Mouse (Mus musculus) CH12F3 (cell line): ENCODE results near the gene Pacs2.

Experiments
- in situ Hi-C: fragments of 300-500 bp; cut with MboI; formaldehyde crosslinking; loops from 2 replicates; pipeline ENCODE4 v1.14.3; 2020; ENCODE audit warnings: low sequenced_read_pairs

Pacs2 gene

DNA sequence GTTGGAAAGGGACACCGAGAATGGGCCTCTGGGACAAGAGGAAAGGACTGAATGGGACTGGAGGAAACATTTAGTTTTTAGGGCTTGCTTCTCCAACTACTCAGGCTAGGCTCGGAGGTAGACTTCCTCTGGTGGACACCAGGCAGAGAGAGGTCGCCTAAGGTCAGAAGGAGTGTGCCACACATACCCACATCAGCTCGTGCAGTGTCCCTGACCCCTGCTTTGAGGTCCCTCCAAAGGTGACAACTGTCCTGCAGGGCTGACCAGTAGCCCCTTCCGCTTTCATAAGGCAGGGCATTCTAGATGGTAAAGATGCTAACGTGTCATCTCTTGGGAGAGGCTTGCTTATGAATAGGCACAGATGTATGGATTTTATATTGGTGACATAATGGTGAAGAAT, 61.2 kb downstream of the Pacs2 start:
- in situ Hi-C loops, result no loop called here

DNA sequence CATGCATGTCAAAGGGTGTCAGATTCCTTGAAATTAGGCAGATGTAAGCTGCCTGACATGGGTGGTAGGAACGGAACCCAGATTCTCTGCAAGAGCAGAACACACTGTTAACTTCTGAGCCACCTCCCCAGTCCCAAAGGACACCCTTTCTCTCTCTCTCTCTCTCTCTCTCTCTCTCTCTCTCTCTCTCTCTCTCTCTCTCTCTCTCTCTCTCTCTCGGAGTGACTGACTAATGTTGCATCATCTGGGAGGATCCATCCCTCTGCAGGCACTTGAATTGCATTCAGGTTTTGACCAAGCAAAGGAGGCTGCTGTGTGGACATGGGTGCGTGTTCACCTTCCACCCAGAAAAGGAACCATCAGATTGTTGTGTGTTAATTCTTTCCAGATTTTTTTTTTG, 73.0 kb downstream of the Pacs2 start:
- in situ Hi-C loops, result no loop called here

DNA sequence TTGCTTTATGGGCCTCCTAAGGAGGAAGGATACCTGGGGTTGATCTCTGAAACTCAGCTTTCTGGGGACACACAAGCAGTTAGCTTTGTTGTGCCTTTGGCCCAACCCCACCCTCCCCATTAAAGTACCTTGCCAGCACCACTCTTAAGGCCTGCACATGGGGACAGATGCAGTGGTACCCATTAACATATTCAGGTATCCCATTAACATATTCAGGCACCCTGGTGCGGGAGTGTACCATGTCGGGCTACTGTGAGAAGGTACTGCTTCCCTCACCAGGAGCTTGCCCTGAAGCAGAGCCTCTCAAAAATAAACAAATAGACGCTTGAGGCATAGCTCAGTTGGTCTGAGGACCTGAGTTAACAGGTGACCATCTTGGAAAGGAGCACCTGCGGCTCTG, 73.7 kb downstream of the Pacs2 start:
- in situ Hi-C loops, result no loop called here

DNA sequence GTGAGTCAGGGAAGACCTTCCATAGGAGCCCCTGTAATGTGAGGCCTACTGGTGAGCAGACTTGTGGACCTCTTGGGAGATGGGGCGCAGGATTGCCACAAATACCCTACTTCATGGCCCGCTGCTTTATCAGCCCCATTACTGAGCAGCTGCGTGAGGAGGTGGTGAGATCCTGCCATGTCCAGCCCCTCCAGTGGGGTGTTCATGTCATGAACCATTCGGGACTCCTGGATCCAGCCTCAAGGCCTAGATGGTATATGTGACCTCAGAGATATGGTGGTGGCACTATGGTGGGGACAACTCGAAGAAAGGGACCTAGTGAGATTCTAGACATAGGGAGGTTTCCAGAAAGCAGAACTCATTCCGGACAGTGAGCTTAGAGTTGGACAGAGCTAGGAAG, 74.8 kb downstream of the Pacs2 start:
- in situ Hi-C loops, result no loop called here

DNA sequence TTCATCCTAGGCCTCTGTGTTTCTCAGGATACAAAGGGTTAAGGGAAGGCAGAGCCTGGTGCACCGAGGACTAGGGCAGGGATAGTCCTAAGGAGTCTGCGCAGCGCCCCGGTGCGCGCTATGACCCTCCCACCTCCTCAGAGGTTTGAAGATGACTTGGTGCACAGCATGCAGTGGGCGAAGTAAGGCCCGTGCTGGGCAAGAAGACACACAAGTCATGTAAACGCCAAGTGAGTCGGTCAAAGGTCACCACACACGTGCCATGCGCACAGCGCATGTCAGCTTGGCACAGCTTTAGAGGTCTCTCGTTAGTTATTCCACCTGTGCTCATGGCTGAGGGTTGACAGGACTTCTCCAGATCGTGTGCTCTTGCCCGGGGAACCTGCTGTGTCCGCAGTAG, 75.7 kb downstream of the Pacs2 start:
- in situ Hi-C loops, result no loop called here

DNA sequence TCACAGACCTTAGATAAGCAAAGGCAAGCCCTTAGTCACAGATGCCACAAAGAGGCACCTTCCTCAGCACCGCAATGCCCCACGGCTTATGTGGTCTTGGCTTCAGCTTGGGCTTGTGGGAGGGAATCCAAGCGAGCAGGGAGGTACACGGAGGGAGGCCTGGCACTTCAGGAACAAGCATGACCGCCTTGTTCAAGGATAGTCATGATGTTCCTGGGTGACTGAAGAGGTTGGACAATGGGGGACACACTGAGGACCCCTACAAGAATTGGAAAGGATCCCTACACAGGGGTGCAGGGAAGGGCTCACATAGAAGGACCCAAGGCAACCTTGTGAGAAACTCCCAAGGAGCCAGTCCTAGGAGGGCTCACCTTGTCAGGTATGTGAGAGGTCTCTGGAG, 82.7 kb downstream of the Pacs2 start:
- in situ Hi-C loops, result no loop called here

DNA sequence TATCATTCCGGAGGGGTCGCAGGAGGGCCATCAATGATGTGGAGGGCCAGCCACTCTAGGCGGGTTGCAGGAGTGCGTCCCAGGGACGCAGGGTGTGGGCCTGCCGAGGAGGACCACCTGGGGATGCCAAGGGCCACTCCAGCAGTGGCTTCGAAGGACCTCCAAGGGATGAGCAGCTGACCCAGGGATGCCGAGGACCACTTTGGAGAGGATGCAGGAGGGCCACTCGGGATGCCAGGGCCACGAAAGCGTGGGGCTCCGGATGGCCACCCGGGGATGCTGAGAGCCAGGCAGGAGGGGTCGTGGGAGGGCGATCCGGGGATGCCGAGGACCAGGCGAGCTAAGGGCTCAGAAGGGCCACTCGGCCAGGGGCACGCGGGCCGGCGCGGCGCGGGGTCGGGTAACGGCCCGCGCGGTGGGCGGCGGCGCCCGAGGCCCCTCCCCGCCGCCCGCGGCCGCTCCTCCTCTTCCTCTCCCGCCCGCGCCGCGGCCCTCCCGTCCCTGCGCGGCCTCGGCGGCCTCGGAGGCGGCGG, 83.5 kb downstream of the Pacs2 start, which contains the start of gene Mta1:
Mta1 (plus strand) TSS at position 530 of the 533 bp plus-strand sequence.
- in situ Hi-C loops, result no loop called here

DNA sequence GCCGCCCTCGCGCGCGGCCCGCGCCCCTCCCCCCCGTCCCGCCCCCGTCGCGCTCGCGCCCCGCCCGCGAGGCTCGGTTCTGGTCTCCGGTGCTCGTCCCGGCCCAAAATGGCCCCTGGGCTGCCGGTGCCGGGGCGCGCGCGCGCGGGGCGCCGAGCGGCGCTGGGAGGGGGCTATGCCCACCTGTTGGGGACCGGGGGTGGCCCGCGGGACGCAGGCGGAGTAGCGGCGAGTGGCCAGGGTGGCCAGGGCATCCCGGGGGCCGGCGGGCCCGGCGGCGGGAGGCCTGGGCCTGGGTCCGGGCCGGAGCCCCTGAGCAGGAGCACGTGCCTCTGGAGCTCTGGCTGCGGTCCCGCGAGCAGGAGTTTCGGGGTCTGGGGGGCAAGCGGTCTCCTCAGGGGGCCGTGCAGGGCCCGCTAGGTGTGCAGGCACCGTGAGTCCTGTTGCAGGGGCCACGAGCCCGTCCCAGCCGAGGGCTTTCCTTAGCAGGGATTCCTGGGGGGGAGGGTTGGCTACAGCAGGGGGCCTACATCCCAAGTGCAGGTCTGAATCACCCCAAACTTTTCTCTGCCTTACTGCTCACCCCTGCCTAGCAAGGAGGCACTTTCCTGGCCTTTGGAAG, 84.3 kb downstream of the Pacs2 start:
- in situ Hi-C loops, result no loop called here

DNA sequence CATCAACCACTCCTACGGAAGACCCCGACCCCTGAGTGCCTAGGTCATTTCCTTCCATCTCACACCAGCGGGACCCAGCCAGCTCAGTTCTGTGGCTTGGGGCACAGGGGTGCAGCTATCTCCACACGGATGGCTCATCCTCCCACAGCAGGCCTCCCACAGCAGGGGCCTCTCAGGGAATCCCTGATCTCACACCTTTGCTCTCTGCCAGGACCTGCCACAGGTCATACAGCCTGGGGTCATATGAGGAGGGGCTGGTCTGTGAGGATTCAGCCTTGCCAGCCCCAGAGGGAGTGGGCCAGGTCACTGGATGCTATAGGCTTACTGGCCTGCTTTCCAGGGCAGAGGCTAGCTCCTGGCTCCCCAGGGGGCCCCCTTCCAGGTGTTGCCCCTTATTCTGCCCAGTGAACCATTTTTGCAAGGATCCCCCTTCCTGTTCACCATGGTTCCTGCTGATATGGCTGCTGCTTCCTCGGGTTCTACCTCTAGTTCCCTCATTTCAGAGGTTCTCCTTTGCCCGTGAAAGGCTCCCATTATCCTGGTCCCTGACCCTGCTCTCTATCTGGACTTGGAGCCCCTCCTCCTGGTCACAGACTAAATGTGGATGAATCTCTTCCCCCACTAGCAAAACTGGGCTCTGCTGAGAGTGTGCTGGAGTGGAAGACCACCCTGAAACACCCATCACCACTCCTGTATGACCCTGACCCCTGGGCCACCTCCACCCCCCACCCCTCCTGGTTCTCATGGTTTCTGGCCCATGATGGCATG, 85.3 kb downstream of the Pacs2 start:
- in situ Hi-C loops, result loop anchor here (10.0 kb wide), 1 partner anchor 95 kb away; the partner anchor contains the start of gene Brf1

DNA sequence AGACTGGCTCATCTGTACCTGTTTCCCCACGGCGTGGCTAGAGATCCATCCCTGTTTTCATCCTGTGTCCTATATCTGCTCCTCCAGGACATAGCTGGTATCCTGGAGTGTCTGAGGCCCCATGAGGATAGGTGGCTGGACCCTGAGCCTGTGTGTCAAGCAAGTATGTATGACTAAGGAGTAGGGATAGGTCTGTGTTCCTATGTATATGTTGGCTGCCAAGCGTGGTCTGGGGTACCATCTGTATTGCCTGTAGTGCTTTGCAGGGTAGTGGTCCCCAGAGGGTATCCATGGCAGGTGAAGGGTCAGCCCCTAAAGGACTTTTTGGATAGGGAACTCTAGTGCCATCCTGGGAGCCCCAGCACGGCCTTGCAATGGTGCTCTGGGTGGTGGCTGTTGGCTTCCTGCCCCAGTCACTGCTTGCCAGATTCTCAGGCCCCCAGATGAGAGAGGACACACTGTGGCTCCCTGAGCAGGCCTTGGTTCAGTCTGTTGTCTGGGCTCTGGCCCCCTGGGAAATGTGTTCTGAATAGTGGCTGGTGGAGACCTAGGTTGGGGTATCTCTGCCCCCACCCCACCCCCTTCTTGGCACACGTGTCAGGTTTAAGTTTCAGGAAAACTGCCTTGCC, 86.3 kb downstream of the Pacs2 start:
- in situ Hi-C loops, result loop anchor here (10.0 kb wide), 1 partner anchor 96 kb away; the partner anchor contains the start of gene Brf1

DNA sequence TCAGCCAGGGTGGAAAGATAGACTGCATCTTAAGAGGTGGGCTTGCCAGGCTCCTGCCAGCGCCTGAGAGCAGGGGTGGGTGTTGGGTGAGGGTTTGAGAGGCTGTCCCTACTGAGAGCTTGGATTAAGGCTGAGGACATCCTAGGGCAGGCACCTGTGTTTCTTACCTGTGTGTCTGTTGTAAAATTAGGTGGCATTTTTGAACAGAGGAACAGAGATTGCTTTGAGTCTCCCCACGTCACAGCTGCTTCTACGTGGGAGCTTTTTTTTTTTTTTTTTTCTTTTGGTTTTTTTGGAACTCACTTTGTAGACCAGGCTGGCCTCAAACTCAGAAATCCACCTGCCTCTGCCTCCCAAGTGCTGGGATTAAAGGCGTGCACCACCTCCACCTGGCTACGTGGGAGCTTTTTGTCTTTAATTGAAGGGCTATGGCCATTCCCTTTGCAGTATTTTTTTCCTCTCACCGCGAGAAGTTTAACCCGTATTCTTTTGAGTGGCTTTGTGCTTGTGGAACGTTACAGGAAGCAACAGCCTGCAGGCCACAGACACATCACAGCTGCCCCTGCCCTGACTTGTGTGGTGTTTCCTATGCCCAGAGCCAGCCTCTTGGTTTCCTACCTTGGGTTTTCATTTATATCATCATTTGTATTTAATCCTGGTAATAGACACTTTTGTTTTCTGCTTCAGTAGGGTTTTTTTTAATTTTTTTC, 87.1 kb downstream of the Pacs2 start:
- in situ Hi-C loops, result loop anchor here (10.0 kb wide), 1 partner anchor 97 kb away; the partner anchor contains the start of gene Brf1

DNA sequence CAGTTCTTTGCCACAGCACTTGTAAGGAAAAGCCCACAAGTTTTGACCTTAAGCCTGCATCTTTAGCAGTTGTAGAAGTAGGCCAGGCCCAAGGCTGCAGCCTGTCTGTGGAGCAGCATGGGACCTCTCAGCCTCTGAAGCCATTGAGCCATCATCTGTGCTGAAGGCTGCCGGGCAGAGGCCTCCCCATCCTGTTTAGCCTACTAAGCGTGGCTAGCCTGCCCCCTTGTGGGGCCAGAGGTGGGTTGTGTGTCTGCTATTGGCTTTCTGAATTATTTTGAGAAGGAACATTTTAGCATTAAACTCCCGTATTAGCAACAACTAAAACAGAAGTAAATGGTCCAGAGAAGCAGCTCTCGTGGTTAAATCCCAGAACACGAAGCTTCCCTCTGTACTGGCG, 88.2 kb downstream of the Pacs2 start:
- in situ Hi-C loops, result loop anchor here (10.0 kb wide), 1 partner anchor 98 kb away; the partner anchor contains the start of gene Brf1

DNA sequence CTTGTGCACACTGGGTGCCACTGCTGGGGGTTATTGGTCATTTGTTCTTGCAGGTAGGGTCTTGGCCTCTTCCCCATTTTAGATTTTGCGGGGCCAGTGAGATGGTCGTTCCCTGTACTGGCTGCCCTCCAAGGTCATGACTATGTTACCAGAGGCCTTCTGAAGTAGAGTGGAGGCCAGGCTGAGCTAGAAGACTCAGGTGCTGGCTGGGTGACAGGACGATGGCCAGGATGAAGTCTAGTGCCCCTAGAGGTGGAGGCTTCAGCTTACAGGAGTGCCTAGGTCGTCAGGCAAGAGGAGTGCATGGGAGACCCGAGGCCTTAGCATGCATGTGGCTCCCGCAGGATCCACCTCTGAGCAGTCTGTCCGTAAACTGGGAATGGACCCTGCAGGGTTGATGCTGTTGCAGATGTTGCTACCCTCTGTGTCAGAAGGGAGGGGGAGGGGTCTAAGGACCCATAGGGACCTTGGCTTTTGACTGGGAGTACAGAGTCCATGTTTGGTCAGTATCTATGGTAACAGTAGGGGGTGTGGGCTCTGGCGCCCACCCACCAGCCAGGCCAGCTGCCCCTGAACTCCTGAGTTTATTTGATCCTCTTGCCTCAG, 89.6 kb downstream of the Pacs2 start:
- in situ Hi-C loops, result loop anchor here (10.0 kb wide), 1 partner anchor 99 kb away; the partner anchor contains the start of gene Brf1

DNA sequence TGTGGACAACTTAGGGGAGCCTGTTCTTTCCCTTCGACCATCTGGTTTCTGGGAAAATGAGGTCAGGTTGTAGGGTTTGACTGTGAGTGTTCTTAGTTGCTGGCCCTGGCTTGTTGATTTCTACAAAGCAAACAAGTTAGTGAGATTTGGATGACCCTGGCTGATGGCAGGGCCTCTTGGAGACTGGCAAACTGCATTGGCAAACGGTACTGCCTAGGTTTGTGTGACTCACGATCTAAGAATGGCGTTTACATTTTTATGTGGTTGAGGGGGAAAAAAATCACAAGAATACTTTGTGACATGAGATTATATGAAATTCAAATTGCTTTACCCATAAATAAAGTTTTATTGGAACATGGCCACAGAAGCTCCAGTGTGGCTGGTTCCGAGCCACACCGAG, 92.1 kb downstream of the Pacs2 start:
- in situ Hi-C loops, result loop anchor here (10.0 kb wide), 1 partner anchor 102 kb away; the partner anchor contains the start of gene Brf1

DNA sequence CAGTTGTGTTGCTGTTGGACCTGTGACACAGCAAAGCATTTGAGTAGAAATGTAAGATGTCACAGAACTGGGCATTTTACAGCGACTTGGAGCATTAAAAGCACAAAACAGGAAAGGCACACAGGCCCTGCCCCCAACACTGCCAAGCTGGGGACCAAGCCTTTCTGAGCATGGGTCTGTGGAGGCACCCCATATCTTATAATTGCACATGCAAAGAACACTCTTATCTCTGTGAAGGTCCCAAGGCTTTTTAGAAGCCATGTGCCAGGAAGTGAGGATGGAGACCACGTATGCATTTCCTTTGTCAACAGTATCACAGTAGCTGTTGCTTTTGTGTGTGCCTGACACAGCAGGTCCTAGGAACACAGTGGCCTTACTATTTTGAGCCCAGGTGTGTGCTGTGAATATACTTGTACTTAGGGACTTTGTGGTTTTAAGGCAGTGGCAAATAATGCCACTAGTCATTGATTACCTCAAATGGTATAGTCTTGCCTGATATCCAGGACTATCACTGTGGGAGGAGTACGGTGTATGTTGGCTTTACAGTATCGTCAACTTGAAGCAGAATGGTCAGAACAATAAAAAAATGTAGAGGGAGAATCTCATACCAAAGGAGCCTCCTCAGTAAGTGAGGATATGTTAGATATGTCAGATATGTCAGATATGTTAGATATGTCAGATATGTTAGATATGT, 93.3 kb downstream of the Pacs2 start:
- in situ Hi-C loops, result loop anchor here (10.0 kb wide), 1 partner anchor 103 kb away; the partner anchor contains the start of gene Brf1

DNA sequence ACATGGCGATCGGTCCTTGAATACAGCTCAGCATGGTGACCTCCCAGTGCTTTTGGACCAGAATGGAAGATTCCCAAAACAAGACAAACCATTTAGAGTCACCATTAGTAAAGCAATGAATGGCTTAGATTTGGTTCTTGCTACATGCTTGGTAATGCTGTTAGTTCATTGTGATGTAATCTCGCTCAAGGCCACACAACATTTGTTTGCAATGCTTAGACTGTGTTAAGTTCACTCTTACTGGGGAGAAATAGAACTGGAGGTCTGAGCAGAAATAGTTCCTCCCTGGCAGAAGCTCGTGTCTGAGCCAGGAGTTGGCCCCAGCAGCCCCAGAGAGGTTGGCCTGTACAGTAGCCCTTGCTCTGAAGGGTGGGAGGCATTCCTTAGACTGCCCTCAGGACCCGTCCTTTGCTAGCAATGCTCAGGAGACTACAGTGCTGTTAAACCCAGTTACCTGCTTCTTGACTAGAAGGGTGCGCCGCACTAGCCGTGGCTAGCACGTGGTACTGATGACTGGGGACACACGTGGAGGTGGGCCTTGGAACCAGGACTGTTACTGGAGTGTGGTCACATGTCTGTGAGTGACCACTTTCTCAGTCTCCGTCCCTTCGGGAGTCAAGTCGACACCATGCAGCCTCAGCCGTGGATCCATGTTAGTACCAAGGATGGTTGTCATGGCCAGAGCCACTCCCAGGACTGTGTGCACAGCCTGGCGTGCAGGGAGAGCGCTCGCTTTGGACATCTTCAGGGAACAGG, 94.4 kb downstream of the Pacs2 start:
- in situ Hi-C loops, result loop anchor here (10.0 kb wide), 1 partner anchor 104 kb away; the partner anchor contains the start of gene Brf1

DNA sequence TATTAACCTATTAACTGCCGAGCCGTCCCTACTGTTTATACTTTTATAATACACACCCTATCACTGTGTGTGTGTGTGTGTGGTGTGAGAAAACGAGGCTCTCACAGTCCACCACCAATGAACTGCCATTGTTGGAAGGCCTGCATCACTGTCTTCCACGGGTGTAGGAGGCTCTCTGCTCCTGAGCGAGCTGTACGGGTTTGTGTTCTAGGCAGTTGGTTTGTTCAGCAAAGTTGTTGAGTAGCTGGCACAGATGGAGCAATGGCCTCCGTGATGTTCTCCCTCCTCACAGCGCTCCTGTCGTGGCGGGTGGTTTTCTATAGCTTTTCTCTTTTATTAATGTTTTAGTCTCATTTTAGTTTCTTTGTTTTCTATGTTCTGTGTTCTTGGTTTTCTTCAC, 95.5 kb downstream of the Pacs2 start:
- in situ Hi-C loops, result loop anchor here (10.0 kb wide), 1 partner anchor 105 kb away; the partner anchor contains the start of gene Brf1

DNA sequence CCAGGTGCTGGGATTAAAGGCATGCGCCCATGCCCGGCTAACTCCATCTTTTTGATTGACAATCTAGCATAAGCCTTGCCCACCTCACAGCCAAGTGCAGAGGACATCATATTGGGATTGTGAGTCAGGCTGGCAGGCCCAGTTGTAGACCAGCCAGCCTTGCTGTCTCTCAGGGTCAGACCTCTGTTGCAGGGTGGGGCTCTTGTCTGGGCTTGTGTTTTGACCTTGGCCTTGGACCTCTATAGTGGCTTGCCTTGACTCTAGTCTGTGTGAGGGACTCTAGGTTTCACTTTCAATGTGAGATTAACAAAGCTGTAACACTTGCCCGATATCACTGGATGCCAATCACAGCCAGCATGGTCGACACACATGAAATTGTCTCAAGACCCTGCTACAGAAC, 99.8 kb downstream of the Pacs2 start:
- in situ Hi-C loops, result no loop called here
